Mouse (Mus musculus): ENCODE data around the gene Gm13101.
"Not testable (repeated sequence)": the region's sequence is repeated elsewhere in the genome, so short reads cannot be mapped to it uniquely, and the experiment has no call there.

The Gm13101 gene

GRCm38 (mm10) chr4:143966850-143967249, at the start of gene Gm13101:
Gene Gm13101, minus strand, starts transcription at chr4:143966950.
- not testable (repeated sequence) for DNase-seq

- not testable (repeated sequence) for DNase-seq
Measured at GRCm38 (mm10) chr4:143994269-143994668, 27.5 kb upstream of the Gm13101 start, which contains the start of gene Pramef17. Gene Pramef17, minus strand, starts transcription at chr4:143994369.

- DNase-seq = peak; percentile 38
Measured at GRCm38 (mm10) chr4:143988126-143988525, 21.4 kb upstream of the Gm13101 start.

- peak; percentile 23 for DNase-seq
Measured at GRCm38 (mm10) chr4:143987475-143987941, 20.8 kb upstream of the Gm13101 start.

- DNase-seq = peak; percentile 29
Measured at GRCm38 (mm10) chr4:143985733-143986132, 19.0 kb upstream of the Gm13101 start.

- DNase-seq = peak; percentile 3
Measured at GRCm38 (mm10) chr4:143985165-143985564, 18.4 kb upstream of the Gm13101 start.

- DNase-seq = not testable (repeated sequence)
Measured at GRCm38 (mm10) chr4:143983446-143983845, 16.7 kb upstream of the Gm13101 start.

GRCm38 (mm10) chr4:143950916-143951315, 15.8 kb downstream of the Gm13101 start, which contains the start of gene Pramef25:
Gene Pramef25, minus strand, starts transcription at chr4:143951016.
- not testable (repeated sequence) for DNase-seq
